Mouse (Mus musculus): Measurements from ENCODE around the gene Dcun1d3. TPM values are rescaled to one million over a fixed set of nuclear protein-coding genes. Genes with fewer than 3 reads are reported as not detected.

The Dcun1d3 gene
- polyA plus RNA-seq, 1 experiment from 2014 or later = 13.4 TPM

DNA sequence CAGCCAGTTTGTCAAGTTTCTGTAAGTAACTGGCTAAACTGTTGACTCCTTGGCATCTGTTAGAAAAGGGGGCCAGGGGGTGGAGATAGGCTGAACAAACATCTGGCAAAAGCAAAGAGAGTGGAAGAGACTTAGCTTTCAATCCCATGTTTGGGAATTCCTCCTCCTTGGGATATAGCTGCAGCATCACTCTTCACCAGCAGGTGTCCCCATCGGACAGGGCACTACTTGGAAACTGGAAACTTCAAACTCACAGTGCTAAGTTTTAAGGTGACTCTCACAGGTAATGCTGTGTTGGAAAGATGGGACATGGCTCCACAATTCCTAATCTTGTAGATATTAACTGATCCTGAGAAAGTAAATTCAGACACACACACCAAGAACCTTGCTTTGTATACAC is 47.0 kb downstream of the Dcun1d3 start:
- Histone ChIP-seq H3K4me1 (no peaks in the 10 kb centered on the region), H3K36me3 (peaks cover 14% of the 10 kb centered on the region; the same call in 1 of the 2 replicates), H3K4me3 (no peak overlapping the region), H3K9ac (no peak overlapping the region), H3K27me3 (no peaks in the 10 kb centered on the region), H3K4me2 (replicated peaks) (no peak overlapping the region), H3K27ac (no peak overlapping the region), H3K9me3 (no peaks in the 10 kb centered on the region)
- 0% methylated on average over 1 of the region's 1 CpGs for WGBS
- no peak for ATAC-seq (ENCODE audit: insufficient number of reproducible peaks, insufficient read depth, low FRiP score, low TSS enrichment)

GRCm38 (mm10) chr7:119847396-119847795 is 48.7 kb downstream of the Dcun1d3 start:
- Histone ChIP-seq H3K4me2 (replicated peaks) (no peak overlapping the region), H3K4me1 (no peaks in the 10 kb centered on the region), H3K36me3 (peaks cover 14% of the 10 kb centered on the region; the same call in 1 of the 2 replicates), H3K9ac (no peak overlapping the region), H3K27ac (no peak overlapping the region), H3K4me3 (no peak overlapping the region), H3K27me3 (no peaks in the 10 kb centered on the region), H3K9me3 (no peaks in the 10 kb centered on the region)
- WGBS = 90% methylated on average over 2 of the region's 2 CpGs
- ATAC-seq (ENCODE audit: insufficient number of reproducible peaks, insufficient read depth, low FRiP score, low TSS enrichment) = no peak

DNA sequence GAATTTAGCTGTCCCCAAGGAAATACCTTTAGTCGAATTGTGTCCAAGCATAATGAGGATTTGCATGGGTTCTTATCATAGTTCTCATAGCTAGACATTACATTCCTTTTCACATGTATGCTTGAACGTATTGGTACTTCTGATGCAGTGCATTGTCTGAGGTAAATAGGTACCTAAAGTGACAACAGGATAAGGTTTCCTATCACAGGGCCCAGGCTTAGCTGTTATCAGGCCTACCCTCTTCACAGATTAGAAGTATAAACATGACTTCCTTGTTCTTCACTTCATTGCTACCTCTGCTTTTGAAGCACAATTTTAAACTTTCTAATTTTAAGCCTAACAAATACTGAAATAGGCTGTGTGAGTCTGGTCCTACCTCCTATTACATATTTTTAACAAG is 50.6 kb downstream of the Dcun1d3 start:
- ATAC-seq (ENCODE audit: insufficient number of reproducible peaks, insufficient read depth, low FRiP score, low TSS enrichment) = no peak
- H3K4me2 ChIP-seq (replicated peaks) = no peak overlapping the region
- H3K9me3 ChIP-seq = no peaks in the 10 kb centered on the region
- H3K4me1 ChIP-seq = no peaks in the 10 kb centered on the region
- H3K27ac ChIP-seq = no peak overlapping the region
- no peak overlapping the region for H3K4me3 ChIP-seq
- no peak overlapping the region for H3K9ac ChIP-seq
- no peaks in the 10 kb centered on the region for H3K27me3 ChIP-seq
- 87% methylated on average over 2 of the region's 2 CpGs for WGBS
- peaks cover 11% of the 10 kb centered on the region; the same call in 1 of the 2 replicates for H3K36me3 ChIP-seq

DNA sequence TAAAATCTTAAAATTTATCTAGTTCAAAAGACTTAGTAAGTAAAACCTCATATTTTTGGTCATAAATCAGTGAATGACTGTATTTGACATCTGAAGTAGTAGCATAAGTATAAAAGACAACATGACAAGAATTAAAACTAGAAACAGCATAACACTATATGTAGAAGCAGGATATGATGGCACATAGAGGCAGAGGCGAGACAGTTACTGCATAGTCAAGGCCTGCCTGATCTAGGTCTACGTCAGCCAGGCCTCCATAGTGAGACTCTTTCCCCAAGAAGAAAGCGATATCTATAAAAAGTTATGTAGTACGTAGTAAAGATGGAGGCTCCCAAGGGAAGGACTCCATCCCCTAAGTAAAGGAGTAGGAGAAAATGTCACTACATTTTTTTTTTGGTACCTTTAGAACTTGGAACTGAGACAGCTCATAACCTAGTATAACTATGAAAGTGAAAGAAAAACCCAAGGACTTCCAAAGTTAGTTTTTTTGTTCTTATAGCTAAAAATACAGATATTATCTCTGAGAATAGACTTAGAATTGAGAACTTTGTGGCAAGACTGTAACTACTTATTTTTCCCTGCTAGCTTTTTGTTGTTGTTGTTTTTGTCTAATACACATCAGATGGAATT is 54.2 kb downstream of the Dcun1d3 start:
- Histone ChIP-seq H3K9ac (no peak overlapping the region), H3K4me2 (replicated peaks) (no peak overlapping the region), H3K27ac (no peak overlapping the region), H3K4me1 (no peaks in the 10 kb centered on the region), H3K27me3 (no peaks in the 10 kb centered on the region), H3K9me3 (no peaks in the 10 kb centered on the region), H3K36me3 (0 out of 2 replicates have a peak, but pooled peaks cover 10% of the 10 kb centered on the region), H3K4me3 (no peak overlapping the region)
- 96% methylated on average over 4 of the region's 4 CpGs for WGBS
- no peak for ATAC-seq (ENCODE audit: insufficient number of reproducible peaks, insufficient read depth, low FRiP score, low TSS enrichment)

DNA sequence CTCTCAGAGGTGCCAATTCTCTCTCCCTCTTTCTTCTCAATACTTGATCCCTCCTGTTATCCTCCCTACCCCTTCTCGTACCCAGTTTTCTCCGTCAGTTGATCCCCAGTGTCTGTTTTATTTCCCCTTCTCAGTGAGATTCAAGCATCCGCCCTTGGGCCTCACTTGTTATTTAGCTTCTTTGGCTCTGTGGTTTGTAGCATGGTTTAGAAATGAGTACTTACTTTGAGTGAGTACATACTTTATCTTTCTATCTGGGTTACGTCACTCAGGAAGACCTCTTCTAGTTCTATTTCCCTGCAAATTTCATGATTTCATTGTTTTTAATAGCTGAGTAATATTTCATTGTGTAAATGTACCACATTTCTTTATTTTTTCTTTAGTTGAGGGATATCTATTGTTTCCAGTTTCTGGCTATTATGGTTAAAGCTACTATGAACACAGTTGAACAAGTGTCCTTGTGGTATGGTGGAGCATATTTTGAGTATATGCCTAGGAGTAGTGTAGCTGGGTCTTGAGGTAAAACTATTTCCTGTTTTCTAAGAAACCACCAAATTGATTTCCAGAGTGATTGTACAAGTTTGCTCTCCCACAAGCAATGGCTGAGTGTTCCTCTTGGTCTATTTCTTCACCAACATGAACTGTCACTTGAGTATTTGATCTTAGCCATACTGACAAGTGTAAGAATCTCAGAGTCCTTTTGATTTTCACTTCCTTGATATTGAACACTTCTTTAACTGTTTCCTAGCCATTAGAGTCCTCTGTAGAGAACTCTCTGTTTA is 59.9 kb downstream of the Dcun1d3 start:
- Histone ChIP-seq H3K36me3 (peaks cover 5% of the 10 kb centered on the region; the same call in 1 of the 2 replicates), H3K27ac (no peak overlapping the region), H3K9me3 (no peaks in the 10 kb centered on the region), H3K9ac (no peak overlapping the region), H3K4me1 (no peaks in the 10 kb centered on the region), H3K4me2 (replicated peaks) (no peak overlapping the region), H3K4me3 (no peak overlapping the region), H3K27me3 (no peaks in the 10 kb centered on the region)
- WGBS = 93% methylated on average over 4 of the region's 4 CpGs
- no peak for ATAC-seq (ENCODE audit: insufficient number of reproducible peaks, insufficient read depth, low FRiP score, low TSS enrichment)

GRCm38 (mm10) chr7:119835371-119835770 is 60.7 kb downstream of the Dcun1d3 start:
- ATAC-seq (ENCODE audit: insufficient number of reproducible peaks, insufficient read depth, low FRiP score, low TSS enrichment) = no peak

GRCm38 (mm10) chr7:119808723-119809122 is 87.4 kb downstream of the Dcun1d3 start:
- H3K27ac ChIP-seq = no peak overlapping the region
- no peak overlapping the region for H3K4me2 ChIP-seq (replicated peaks)
- no peak overlapping the region for H3K4me3 ChIP-seq
- no peaks in the 10 kb centered on the region for H3K4me1 ChIP-seq
- 90% methylated on average over 3 of the region's 3 CpGs for WGBS
- no peak for ATAC-seq (ENCODE audit: insufficient number of reproducible peaks, insufficient read depth, low FRiP score, low TSS enrichment)
- no peaks in the 10 kb centered on the region for H3K27me3 ChIP-seq
- H3K9ac ChIP-seq = no peak overlapping the region
- peaks cover 27% of the 10 kb centered on the region for H3K36me3 ChIP-seq
- H3K9me3 ChIP-seq = no peaks in the 10 kb centered on the region

More at GRCm38 (mm10) chr7:119835371-119835770, 60.7 kb downstream of the Dcun1d3 start:
- Histone ChIP-seq H3K4me2 (replicated peaks) (no peak overlapping the region), H3K27me3 (no peaks in the 10 kb centered on the region), H3K9ac (no peak overlapping the region), H3K27ac (no peak overlapping the region), H3K4me1 (no peaks in the 10 kb centered on the region), H3K9me3 (no peaks in the 10 kb centered on the region), H3K4me3 (no peak overlapping the region), H3K36me3 (peaks cover 5% of the 10 kb centered on the region; the same call in 1 of the 2 replicates)
- 94% methylated on average over 1 of the region's 1 CpGs for WGBS

- no peaks in the 10 kb centered on the region for H3K27me3 ChIP-seq
- no peaks in the 10 kb centered on the region for H3K4me1 ChIP-seq
- peaks cover 28% of the 10 kb centered on the region for H3K36me3 ChIP-seq
- H3K4me2 ChIP-seq (replicated peaks) = no peak overlapping the region
- no peak overlapping the region for H3K9ac ChIP-seq
- H3K9me3 ChIP-seq = no peaks in the 10 kb centered on the region
- 93% methylated on average over 5 of the region's 5 CpGs for WGBS
- no peak overlapping the region for H3K27ac ChIP-seq
- no peak for ATAC-seq (ENCODE audit: insufficient number of reproducible peaks, insufficient read depth, low FRiP score, low TSS enrichment)
- H3K4me3 ChIP-seq = no peak overlapping the region
Observed at GRCm38 (mm10) chr7:119807396-119807795, 88.7 kb downstream of the Dcun1d3 start.

Other genes starting within 250 kb of the Dcun1d3 start
- gene Acsm4, start 206.3 kb downstream of the Dcun1d3 start, polyA plus RNA-seq (2016; fragmentation: Nextera tagmentation; extraction: Ambion mirVana) = 3.9 and 5.3 TPM in 2 replicates
- 87.5 and 93.7 TPM in 2 replicates for gene Thumpd1, start 175.5 kb downstream of the Dcun1d3 start, polyA plus RNA-seq (2016; fragmentation: Nextera tagmentation; extraction: Ambion mirVana)
- gene Acsm3, start 135.4 kb downstream of the Dcun1d3 start, polyA plus RNA-seq (2016; fragmentation: Nextera tagmentation; extraction: Ambion mirVana) = 0.05 and 0.25 TPM in 2 replicates
- gene Rexo5, start 102.3 kb downstream of the Dcun1d3 start, polyA plus RNA-seq (2016; fragmentation: Nextera tagmentation; extraction: Ambion mirVana) = 28.3 and 33.0 TPM in 2 replicates
- gene Eri2, start 102.2 kb downstream of the Dcun1d3 start, polyA plus RNA-seq (2016; fragmentation: Nextera tagmentation; extraction: Ambion mirVana) = 30.2 and 30.7 TPM in 2 replicates
- gene Lyrm1, start 437 bp downstream of the Dcun1d3 start, polyA plus RNA-seq (2016; fragmentation: Nextera tagmentation; extraction: Ambion mirVana) = 11.0 and 11.5 TPM in 2 replicates
- not detected in 2 replicates for gene Dnah3, start 199.0 kb upstream of the Dcun1d3 start, polyA plus RNA-seq (2016; fragmentation: Nextera tagmentation; extraction: Ambion mirVana)
- gene Tmem159, start 206.1 kb upstream of the Dcun1d3 start, polyA plus RNA-seq (2016; fragmentation: Nextera tagmentation; extraction: Ambion mirVana) = 27.1 and 27.4 TPM in 2 replicates
- gene Zp2, start 249.0 kb upstream of the Dcun1d3 start, polyA plus RNA-seq (2016; fragmentation: Nextera tagmentation; extraction: Ambion mirVana) = 0.10 TPM in 1 of 2 replicates, not detected in the other

Measured in embryonic facial prominence, embryonic 12.5 days (tissue).